Mouse (Mus musculus) ES-E14 (cell line): ENCODE results near the gene Lmf1.

Experiments used
- CHD2 ChIP-seq: IDR thresholded peaks from 2 replicates; pipeline ENCODE4 v1.6.1; 2014; ENCODE audit warnings: mild to moderate bottlenecking, low read depth, low read length, inconsistent platforms
- HCFC1 ChIP-seq: IDR thresholded peaks from 2 replicates; pipeline ENCODE4 v1.6.1; 2012; ENCODE audit warnings: low read length, inconsistent platforms, borderline replicate concordance; ENCODE audit not compliant: insufficient read depth
- ZNF384 ChIP-seq: IDR thresholded peaks from 2 replicates; pipeline ENCODE4 v1.6.1; 2012; ENCODE audit warnings: low read depth, low read length, inconsistent platforms

DNA sequence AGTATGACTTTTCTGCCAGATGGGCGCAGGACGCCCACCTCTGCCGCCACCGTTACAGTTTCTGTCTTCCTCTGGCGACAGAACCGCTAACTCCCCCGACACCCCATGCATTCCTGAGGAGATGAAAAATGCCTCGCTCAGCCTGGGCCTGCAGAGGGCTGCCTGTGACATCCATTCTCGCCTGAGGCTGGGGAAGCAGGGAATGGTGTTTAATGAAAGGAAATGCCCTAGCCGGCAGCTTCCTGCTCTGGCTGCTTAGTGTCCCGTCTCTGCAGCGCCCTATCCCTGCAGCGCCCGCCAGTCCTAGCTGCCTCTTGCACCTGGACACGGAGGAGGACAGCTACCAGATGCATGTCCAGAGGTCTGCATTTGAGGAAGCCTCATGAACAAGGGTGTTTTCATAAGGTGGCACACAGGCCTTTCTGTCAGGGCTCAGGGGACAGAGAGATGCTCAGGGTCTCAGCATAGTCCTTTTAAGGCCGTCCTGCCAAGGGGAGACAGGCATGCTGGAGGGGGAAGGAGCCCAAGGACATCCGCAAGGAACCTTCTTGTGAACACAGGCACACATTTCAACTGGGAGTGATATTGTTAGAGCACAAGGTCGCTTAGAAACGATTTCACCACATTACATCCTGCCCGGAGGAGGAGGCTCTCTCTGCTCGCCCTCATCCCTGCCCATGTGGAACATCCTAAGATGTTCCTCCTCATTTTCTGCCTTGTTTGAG is 22.1 kb upstream of the Lmf1 start:
- TF ChIP-seq CHD2 (no peak), HCFC1 (no peak), ZNF384 (no peak)
